Mouse (Mus musculus) embryonic facial prominence, embryonic 10.5 days (tissue): ENCODE data around the gene Tenm2. TPM values are rescaled to one million over a fixed set of nuclear protein-coding genes. Genes with fewer than 3 reads are reported as not detected.

Source experiments
- DNase-seq: peaks from one replicate; pipeline ENCODE4 v3.0.0-alpha.2; 2017; ENCODE audit warnings: low spot score
- H3K27ac ChIP-seq: fragments of 300-500 bp; sonication (generic); replicated peaks from 2 replicates; pipeline ENCODE4 v1.5.1; 2016; ENCODE audit warnings: mild to moderate bottlenecking
- H3K27me3 ChIP-seq: fragments of 300-500 bp; sonication (generic); replicated peaks from 2 replicates; pipeline ENCODE4 v1.6.1; 2016; ENCODE audit warnings: low read depth, mild to moderate bottlenecking; ENCODE audit not compliant: poor library complexity, severe bottlenecking
- H3K36me3 ChIP-seq: fragments of 300-500 bp; sonication (generic); replicated peaks from 2 replicates; pipeline ENCODE4 v1.6.1; 2016; ENCODE audit warnings: mild to moderate bottlenecking, moderate library complexity
- H3K4me1 ChIP-seq: fragments of 300-500 bp; sonication (generic); 2 replicates; pipeline ENCODE4 v1.6.1; 2016
- H3K4me3 ChIP-seq: fragments of 300-500 bp; sonication (generic); 2 replicates; pipeline ENCODE4 v1.5.1; 2016; ENCODE audit warnings: mild to moderate bottlenecking, moderate library complexity
- H3K9me3 ChIP-seq: fragments of 300-500 bp; sonication (generic); 2 replicates; pipeline ENCODE4 v1.6.1; 2016; ENCODE audit warnings: mild to moderate bottlenecking
- WGBS: fragments of 180-500 bp; shearing (Covaris S2); methylation state at CpG from one replicate; pipeline ENCODE4 v1.1.7; 2016; 5-methylcytosine and 5-hydroxymethylcytosine counted together
- polyA plus RNA-seq: library from polyadenylated mRNA; unstranded; fragments of >200 nt; fragmentation: Nextera tagmentation; extraction: Ambion mirVana; gene quantifications from 2 replicates; pipeline ENCODE4 v1.2.1, GENCODE M21; 2016

Tenm2 gene
- polyA plus RNA-seq, 1 experiment from 2014 or later, result 1.8 TPM

DNA sequence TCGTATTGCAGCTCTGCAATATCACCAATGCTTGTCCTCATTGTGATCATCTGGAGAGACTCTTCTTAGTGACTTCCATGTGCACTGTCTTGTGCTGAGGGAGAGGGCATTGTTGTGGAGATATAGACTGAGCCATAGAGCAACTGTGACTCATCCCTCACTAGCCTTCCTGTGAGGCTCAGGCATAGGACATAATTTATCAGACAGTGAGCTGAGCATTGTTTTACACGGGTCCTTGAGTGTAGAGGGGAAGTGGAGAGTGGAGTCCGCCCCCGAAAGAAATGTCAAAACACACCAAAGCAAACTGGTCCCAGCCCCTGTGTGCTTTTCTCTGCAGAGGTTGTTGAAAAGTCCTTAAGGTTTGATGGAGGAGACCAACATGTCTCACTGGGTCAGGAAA, 704.1 kb downstream of the Tenm2 start:
- WGBS, result 76% methylated on average over 4 of the region's 4 CpGs
- no peaks in the 10 kb centered on the region; the same call in 1 of the 2 replicates for H3K27me3 ChIP-seq
- no peaks in the 10 kb centered on the region for H3K4me1 ChIP-seq
- H3K36me3 ChIP-seq, result no peaks in the 10 kb centered on the region
- no peak overlapping the region for H3K27ac ChIP-seq
- no peak for DNase-seq
- H3K9me3 ChIP-seq, result no peaks in the 10 kb centered on the region
- no peak overlapping the region for H3K4me3 ChIP-seq

DNA sequence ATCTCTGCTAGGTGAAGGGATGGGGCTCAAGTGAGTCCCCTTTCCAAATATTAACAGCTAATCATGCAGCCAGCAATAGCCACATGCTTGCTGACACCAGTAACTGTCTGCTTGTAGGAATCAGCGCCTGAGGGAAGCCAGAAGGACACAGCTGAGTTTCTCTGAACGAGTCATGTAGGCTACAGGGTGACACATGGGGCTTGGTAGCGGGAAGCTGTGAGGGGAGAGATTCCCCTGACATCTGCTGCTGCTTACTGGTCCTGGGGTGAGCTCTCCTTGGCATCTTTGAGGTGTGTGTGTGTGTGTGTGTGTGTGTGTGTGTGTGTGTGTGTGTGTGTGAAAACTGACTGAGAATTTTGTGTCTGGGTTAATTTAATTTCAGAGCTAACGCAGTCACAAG, 708.3 kb downstream of the Tenm2 start:
- no peaks in the 10 kb centered on the region for H3K36me3 ChIP-seq
- DNase-seq, result no peak
- no peak overlapping the region for H3K4me3 ChIP-seq
- H3K4me1 ChIP-seq, result no peaks in the 10 kb centered on the region
- WGBS, result 63% methylated on average over 4 of the region's 4 CpGs
- no peaks in the 10 kb centered on the region; the same call in 1 of the 2 replicates for H3K27me3 ChIP-seq
- no peak overlapping the region for H3K27ac ChIP-seq
- no peaks in the 10 kb centered on the region for H3K9me3 ChIP-seq

DNA sequence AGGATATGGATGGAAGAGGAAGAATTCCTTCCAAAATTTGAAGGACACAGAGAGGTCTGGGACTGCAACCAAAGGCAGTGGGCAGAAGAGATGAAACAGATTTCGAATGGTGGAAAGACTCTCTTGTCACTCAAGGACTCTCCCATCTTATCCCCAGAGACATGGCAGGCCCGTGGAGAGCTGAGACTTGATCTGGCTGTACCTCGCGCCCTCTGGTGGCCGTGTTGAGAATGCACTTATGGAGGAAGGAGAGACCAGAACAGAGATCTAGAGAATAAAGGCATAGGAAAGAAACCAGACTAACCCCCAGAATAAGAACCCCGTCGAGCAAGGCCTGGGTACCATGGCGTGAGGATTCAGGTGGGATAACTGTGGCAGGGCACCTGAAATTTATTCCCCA, 709.4 kb downstream of the Tenm2 start:
- Histone ChIP-seq H3K27me3 (no peaks in the 10 kb centered on the region; the same call in 1 of the 2 replicates), H3K27ac (no peak overlapping the region), H3K4me1 (no peaks in the 10 kb centered on the region), H3K9me3 (no peaks in the 10 kb centered on the region), H3K36me3 (no peaks in the 10 kb centered on the region), H3K4me3 (no peak overlapping the region)
- 16% methylated on average over 8 of the region's 8 CpGs for WGBS
- DNase-seq, result peak; percentile 86

DNA sequence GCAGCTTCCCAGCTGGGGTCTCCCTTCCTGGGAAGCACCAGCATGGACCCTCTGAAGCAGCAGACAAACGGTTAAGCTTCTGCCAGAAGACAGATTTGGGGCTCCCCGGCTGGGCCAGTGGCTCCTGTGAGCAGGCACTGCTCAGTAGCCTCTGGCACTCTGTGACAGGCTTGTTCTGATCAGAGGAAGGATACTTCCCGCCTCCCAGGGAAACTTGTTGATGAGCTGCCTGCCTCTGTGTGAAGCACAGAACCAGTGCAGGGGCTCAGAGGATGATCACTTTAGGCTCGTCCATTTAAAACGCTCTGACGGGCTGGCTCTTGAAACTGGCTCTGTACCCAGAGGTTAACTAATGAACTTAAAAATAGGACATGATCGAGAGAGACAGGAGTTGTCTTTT, 723.3 kb downstream of the Tenm2 start:
- Histone ChIP-seq H3K4me3 (no peak overlapping the region), H3K9me3 (peaks cover 3% of the 10 kb centered on the region), H3K4me1 (peaks cover 3% of the 10 kb centered on the region; the same call in 1 of the 2 replicates), H3K27me3 (no peaks in the 10 kb centered on the region), H3K27ac (no peak overlapping the region; the same call in 1 of the 2 replicates), H3K36me3 (no peaks in the 10 kb centered on the region)
- 30% methylated on average over 7 of the region's 7 CpGs for WGBS
- no peak for DNase-seq

DNA sequence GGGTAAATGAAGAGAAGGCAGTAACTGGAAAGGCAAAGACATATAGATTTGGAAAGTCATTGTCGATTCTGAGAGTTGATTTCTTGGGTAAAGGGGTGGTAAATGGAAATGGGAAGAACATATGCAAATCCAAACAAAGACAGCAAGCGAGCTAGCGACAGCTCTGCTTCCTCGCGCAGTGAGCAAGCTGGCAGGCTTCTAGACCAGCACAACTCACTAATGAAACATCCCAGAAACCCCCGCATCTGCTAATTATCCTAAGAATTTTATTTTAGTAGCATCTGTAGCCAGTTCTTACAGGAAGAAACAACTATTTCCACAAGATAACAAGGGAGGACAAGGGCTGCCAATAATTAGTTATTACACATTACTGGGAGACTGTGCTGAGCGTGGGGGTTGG, 727.5 kb downstream of the Tenm2 start:
- no peak for DNase-seq
- Histone ChIP-seq H3K27me3 (no peaks in the 10 kb centered on the region), H3K4me3 (no peak overlapping the region), H3K27ac (no peak overlapping the region), H3K9me3 (peaks cover 3% of the 10 kb centered on the region), H3K4me1 (peaks cover 3% of the 10 kb centered on the region; the same call in 1 of the 2 replicates), H3K36me3 (no peaks in the 10 kb centered on the region)
- 78% methylated on average over 7 of the region's 7 CpGs for WGBS

DNA sequence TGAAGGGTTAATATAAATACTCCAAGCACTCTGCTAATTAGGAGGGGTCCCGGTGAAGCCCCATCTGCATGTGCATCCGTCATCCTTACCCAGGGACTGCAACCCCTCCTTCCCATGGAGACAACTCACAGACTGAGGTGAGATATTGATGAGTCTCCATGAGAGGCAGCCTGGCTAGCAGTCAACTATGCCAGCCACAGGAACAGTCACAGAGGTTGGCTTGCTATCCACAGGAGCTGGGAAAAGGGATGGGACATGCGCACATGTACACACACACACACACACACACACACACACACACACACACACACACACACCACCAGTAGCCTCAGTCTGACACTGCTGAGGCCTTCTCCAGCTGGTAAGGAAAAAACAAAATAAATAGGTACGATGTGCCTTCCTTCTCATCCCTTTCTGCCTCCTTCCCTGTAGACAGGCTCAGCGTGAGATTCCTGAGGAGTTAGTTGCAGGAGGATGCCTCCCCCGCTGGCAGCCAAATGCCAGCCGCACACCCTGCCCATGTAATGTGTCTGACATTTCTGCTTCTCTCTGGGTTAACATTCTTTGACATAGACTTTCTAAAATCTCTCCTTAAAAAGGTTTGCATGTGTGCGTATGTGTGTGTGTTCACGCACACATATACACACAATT, 740.7 kb downstream of the Tenm2 start:
- H3K36me3 ChIP-seq, result no peaks in the 10 kb centered on the region
- H3K4me3 ChIP-seq, result no peak overlapping the region
- no peaks in the 10 kb centered on the region for H3K9me3 ChIP-seq
- no peaks in the 10 kb centered on the region for H3K4me1 ChIP-seq
- 72% methylated on average over 9 of the region's 9 CpGs for WGBS
- no peak overlapping the region for H3K27ac ChIP-seq
- H3K27me3 ChIP-seq, result no peaks in the 10 kb centered on the region
- no peak for DNase-seq

DNA sequence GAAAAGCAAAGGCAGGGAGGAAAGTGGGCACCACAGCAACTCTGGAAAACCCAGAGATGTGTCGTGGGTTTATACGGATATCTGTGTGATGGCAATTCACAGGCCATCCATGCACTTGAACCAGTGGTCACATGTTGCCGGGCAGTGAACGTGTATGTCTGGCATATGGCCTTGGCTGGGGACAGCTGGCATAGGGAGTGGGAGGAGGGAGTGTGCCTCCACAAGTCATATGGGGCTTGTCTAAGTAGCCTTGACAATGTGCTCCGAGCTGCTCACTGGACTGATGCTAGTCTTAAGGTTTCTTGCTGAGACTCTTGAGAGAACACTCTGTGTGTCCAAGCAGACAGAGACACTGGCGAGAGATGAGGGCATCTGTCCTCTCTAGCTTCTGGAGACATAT, 743.5 kb downstream of the Tenm2 start:
- Histone ChIP-seq H3K27me3 (no peaks in the 10 kb centered on the region), H3K9me3 (no peaks in the 10 kb centered on the region), H3K4me3 (no peak overlapping the region), H3K27ac (no peak overlapping the region), H3K36me3 (no peaks in the 10 kb centered on the region), H3K4me1 (no peaks in the 10 kb centered on the region)
- WGBS, result 90% methylated on average over 6 of the region's 6 CpGs
- no peak for DNase-seq

DNA sequence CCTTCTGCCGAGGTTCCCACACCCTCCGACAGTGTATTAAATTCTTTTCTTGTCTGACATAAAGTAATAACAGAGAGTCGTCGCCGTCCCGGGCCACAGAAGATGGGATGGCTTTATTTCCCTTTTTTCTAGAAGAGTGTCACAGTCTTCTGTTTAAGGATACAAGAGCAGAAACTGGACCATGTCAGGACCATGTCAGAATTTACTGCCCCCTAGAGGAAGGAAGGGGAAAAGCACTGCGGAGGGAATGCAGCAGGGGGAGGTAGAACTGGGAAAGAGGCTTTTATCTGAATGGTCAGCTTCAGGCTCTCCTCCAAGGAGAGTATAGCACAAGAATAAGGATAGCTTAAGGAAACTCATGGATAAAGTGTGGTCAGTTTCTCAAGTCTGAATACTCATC, 745.7 kb downstream of the Tenm2 start:
- 64% methylated on average over 7 of the region's 7 CpGs for whole genome bisulfite sequencing
- Histone ChIP-seq H3K4me3 (no peak overlapping the region), H3K27ac (no peak overlapping the region), H3K4me1 (0 out of 2 replicates have a peak, but pooled peaks cover 5% of the 10 kb centered on the region), H3K27me3 (0 out of 2 replicates have a peak, but pooled peaks cover 3% of the 10 kb centered on the region), H3K9me3 (no peaks in the 10 kb centered on the region), H3K36me3 (no peaks in the 10 kb centered on the region)
- peak; percentile 33 for DNase-seq

DNA sequence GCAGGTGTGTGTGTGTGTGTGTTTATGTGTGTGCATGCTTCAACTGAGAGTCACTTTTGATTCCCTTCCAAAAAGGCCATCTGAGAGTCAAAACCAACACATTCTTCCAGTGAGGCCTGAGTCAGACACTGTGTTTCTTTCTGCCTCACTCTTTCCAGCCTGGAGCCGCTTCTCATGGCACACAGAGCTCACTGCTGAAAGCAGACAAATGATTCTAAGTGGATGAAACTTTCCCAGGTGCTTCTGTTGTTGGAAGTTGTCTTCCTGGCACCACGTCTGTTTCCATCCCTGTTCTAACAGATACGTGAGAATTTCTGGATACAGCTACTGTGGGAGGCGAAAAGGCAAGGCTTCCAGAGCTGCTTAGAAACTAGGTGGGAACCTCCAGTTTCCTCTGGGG, 747.1 kb downstream of the Tenm2 start:
- Histone ChIP-seq H3K9me3 (no peaks in the 10 kb centered on the region), H3K4me1 (0 out of 2 replicates have a peak, but pooled peaks cover 5% of the 10 kb centered on the region), H3K27me3 (peaks cover 15% of the 10 kb centered on the region; the same call in 1 of the 2 replicates), H3K36me3 (no peaks in the 10 kb centered on the region), H3K4me3 (no peak overlapping the region), H3K27ac (no peak overlapping the region)
- DNase-seq, result no peak
- WGBS, result 81% methylated on average over 4 of the region's 4 CpGs

DNA sequence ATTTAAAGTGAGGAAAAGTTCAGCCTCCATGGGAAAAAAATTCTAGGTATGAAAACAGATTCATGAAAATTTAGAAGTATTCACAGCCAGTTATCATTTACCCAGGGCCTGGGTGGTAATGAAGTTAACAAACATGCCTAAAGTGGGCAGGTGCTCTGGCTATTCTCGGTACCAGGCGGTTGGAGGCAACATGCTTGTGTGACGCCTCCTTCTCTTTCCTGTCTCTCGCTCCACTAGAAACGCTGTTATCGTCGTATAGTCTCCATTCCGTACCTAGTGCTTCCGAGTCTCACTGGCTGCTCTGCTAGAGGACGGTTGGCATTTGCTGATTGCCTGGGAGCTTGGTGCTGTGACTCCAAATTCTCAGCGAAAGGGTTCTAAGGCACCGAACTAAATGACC, 749.7 kb downstream of the Tenm2 start:
- Histone ChIP-seq H3K4me1 (0 out of 2 replicates have a peak, but pooled peaks cover 5% of the 10 kb centered on the region), H3K36me3 (no peaks in the 10 kb centered on the region), H3K4me3 (no peak overlapping the region), H3K27ac (no peak overlapping the region), H3K27me3 (peaks cover 15% of the 10 kb centered on the region; the same call in 1 of the 2 replicates), H3K9me3 (no peaks in the 10 kb centered on the region)
- 72% methylated on average over 12 of the region's 12 CpGs for WGBS
- no peak for DNase-seq

DNA sequence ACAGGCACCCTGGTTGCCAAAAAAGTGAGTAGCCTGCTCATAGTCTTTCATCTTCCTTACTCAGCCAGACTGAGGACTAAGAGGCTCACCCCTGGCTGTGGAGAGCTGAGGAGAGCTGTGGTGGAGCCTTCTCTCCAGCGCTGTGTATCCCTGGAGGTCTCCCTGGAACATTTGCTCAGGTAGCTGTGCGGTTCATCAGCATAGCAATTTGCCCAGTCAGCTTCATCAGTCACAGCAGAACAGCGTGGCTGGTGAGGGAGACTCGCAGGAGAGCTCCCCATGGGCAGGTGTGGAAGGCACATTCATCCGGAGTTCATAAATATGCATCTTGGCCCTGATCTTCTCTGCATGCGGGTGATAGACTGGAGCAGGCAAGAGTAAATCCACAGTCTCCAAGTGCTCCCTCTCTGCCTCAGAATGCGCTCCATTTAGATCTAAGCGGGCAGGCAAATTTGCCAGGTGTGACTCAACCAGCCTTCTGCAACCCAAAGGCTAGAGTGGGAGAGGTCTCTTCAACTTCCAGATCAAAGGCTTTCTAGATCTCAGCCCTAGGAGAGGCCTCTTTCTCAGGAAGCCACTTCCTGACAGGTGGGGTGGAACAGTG, 751.2 kb downstream of the Tenm2 start:
- Histone ChIP-seq H3K36me3 (no peaks in the 10 kb centered on the region), H3K4me3 (no peak overlapping the region), H3K9me3 (no peaks in the 10 kb centered on the region), H3K27me3 (peaks cover 15% of the 10 kb centered on the region; the same call in 1 of the 2 replicates), H3K27ac (no peak overlapping the region), H3K4me1 (0 out of 2 replicates have a peak, but pooled peaks cover 5% of the 10 kb centered on the region)
- WGBS, result 60% methylated on average over 8 of the region's 8 CpGs
- no peak for DNase-seq

DNA sequence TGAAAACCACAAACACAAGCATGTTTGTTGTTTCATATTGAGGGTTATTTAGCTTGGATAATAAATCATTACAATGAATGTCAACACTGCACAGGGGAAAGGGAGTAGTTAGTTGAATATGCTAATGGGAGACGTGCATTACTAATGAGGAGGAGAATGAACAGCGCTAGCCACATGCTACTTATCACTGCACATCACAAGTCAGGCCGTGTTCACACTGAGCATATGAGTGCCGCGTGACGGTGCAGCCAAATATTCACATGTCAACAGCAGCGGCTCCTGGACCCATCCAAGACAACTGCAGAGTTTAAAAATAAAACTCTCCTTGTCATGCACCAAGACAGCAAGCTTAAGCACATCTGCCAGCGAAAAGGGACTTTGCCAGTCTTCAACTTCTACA, 753.6 kb downstream of the Tenm2 start:
- DNase-seq, result no peak
- H3K27me3 ChIP-seq, result peaks cover 15% of the 10 kb centered on the region; the same call in 1 of the 2 replicates
- 89% methylated on average over 8 of the region's 8 CpGs for WGBS
- no peaks in the 10 kb centered on the region for H3K36me3 ChIP-seq
- no peak overlapping the region for H3K27ac ChIP-seq
- H3K9me3 ChIP-seq, result no peaks in the 10 kb centered on the region
- no peak overlapping the region for H3K4me3 ChIP-seq
- 0 out of 2 replicates have a peak, but pooled peaks cover 5% of the 10 kb centered on the region for H3K4me1 ChIP-seq

DNA sequence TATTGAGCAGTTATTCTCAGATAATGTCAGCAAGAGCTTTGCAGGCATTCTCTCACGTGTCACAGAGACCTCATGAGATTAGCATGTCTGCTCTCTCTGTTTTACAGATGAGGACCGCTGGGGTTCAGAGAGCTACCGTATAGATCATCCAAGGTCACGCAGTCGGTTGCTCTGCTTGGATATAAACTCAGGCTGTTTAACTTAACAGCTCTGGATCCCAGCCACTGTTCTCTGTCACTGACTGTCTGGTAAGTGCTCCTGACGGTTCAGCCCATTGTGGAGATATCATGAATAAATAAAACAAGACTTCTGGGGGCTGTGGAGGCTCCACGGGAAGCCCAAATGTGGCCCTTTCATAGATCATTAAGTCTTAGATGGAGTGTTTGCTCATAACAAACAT, 754.2 kb downstream of the Tenm2 start:
- Histone ChIP-seq H3K27me3 (peaks cover 15% of the 10 kb centered on the region; the same call in 1 of the 2 replicates), H3K9me3 (no peaks in the 10 kb centered on the region), H3K4me3 (no peak overlapping the region), H3K27ac (no peak overlapping the region), H3K36me3 (no peaks in the 10 kb centered on the region), H3K4me1 (0 out of 2 replicates have a peak, but pooled peaks cover 3% of the 10 kb centered on the region)
- DNase-seq, result no peak
- 77% methylated on average over 7 of the region's 7 CpGs for WGBS
